Mouse (Mus musculus) limb, embryonic 14.5 days (tissue): ENCODE measurements around the gene Fam47e. TPM values are rescaled to one million over a fixed set of nuclear protein-coding genes. Genes with fewer than 3 reads are reported as not detected.

ENCODE experiments used
- ATAC-seq: fragments of 200-750 bp; cut with Nextera tagmentation; 2 replicates; pipeline ENCODE4 v1.8.0; 2017; ENCODE audit warnings: low read depth, moderate number of reproducible peaks, moderate TSS enrichment; ENCODE audit not compliant: low FRiP score
- DNase-seq: peaks from one replicate; pipeline ENCODE4 v3.0.0-alpha.2; 2015; ENCODE audit warnings: low spot score
- H3K27ac ChIP-seq: fragments of 300-500 bp; sonication (generic); replicated peaks from 2 replicates; pipeline ENCODE4 v1.5.1; 2014; ENCODE audit warnings: low read depth, mild to moderate bottlenecking, low read length, moderate library complexity, mixed read lengths
- H3K27me3 ChIP-seq: fragments of 300-500 bp; sonication (generic); 2 replicates; pipeline ENCODE4 v1.6.1; 2014; ENCODE audit warnings: low read length, mixed read lengths; ENCODE audit not compliant: control insufficient read depth, insufficient read depth
- H3K36me3 ChIP-seq: fragments of 300-500 bp; sonication (generic); 2 replicates; pipeline ENCODE4 v1.6.1; 2014; ENCODE audit warnings: mild to moderate bottlenecking, low read length, moderate library complexity, mixed read lengths; ENCODE audit not compliant: control insufficient read depth, insufficient read depth
- H3K4me1 ChIP-seq: fragments of 300-500 bp; sonication (generic); 2 replicates; pipeline ENCODE4 v1.6.1; 2014; ENCODE audit warnings: antibody characterized with exemption, low read length, mixed read lengths; ENCODE audit not compliant: control insufficient read depth, insufficient read depth
- H3K4me2 ChIP-seq: fragments of 300-500 bp; sonication (generic); replicated peaks from 2 replicates; pipeline ENCODE4 v1.6.1; 2014; ENCODE audit warnings: low read depth, mild to moderate bottlenecking, low read length, moderate library complexity; ENCODE audit not compliant: severe bottlenecking
- H3K4me3 ChIP-seq: fragments of 300-500 bp; sonication (generic); replicated peaks from 2 replicates; pipeline ENCODE4 v1.5.1; 2014; ENCODE audit warnings: low read length
- H3K9ac ChIP-seq: fragments of 300-500 bp; sonication (generic); 2 replicates; pipeline ENCODE4 v1.6.1; 2014; ENCODE audit warnings: mild to moderate bottlenecking, low read depth, low read length, moderate library complexity; ENCODE audit not compliant: severe bottlenecking
- H3K9me3 ChIP-seq: fragments of 300-500 bp; sonication (generic); 2 replicates; pipeline ENCODE4 v1.6.1; 2016; ENCODE audit warnings: low read length; ENCODE audit not compliant: control insufficient read depth
- POLR2A ChIP-seq: fragments of 200-500 bp; IDR thresholded peaks from 2 replicates; pipeline ENCODE4 v1.8.0; 2012; ENCODE audit warnings: inconsistent platforms, mild to moderate bottlenecking, moderate library complexity, borderline replicate concordance; ENCODE audit not compliant: insufficient read depth, insufficient read length; ENCODE audit errors: extremely low read depth
- WGBS: fragments of 180-500 bp; shearing (Covaris S2); extraction: QIAGEN DNeasy Blood & Tissue Kit; methylation state at CpG from one replicate; pipeline ENCODE4 v1.1.7; 2014; 5-methylcytosine and 5-hydroxymethylcytosine counted together
- polyA plus RNA-seq, 2 experiments: library from polyadenylated mRNA; depleted of rRNA in 1 of 2; stranded (reverse) in 1 of 2; unstranded in 1 of 2; fragments of >200 nt; fragmentation: Nextera tagmentation in 1 of 2; extraction: Ambion mirVana in 1 of 2; gene quantifications; 2 replicates each; pipeline versions ENCODE4 v1.2.1 to v1.2.3; 2012 to 2014

Fam47e gene
- polyA plus RNA-seq, 2 experiments = 0.09 TPM; not detected in 1

DNA sequence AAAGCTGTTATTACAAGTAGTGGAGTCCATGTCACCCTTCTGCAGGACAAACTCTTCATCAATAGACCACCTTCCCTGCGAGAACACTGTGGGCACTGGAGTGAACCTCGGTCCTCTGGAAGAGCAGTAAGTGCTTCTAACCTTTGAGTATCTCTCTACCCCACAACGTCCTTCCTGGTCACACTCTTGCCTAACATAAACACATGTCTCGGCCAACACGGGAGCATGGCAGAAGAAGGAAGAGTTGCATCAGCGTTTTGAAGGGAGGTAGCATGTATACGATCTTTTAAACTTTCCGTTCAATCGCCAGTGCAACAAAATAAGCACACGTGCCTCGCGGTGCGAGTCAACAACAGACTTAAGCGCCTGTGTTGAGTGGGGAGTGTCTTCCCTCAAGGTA lies 24.7 kb downstream of the Fam47e start:
- H3K27me3 ChIP-seq = no peaks in the 10 kb centered on the region
- DNase-seq (no peak), ATAC-seq (no peak)
- no peaks in the 10 kb centered on the region for H3K36me3 ChIP-seq
- H3K27ac ChIP-seq = no peak overlapping the region
- no peaks in the 10 kb centered on the region for H3K4me1 ChIP-seq
- no peak for TF ChIP-seq POLR2A
- H3K9me3 ChIP-seq = no peaks in the 10 kb centered on the region
- H3K4me3 ChIP-seq = no peak overlapping the region
- no peak overlapping the region for H3K4me2 ChIP-seq
- 85% methylated on average over 14 of the region's 14 CpGs for WGBS
- no peak overlapping the region for H3K9ac ChIP-seq

DNA sequence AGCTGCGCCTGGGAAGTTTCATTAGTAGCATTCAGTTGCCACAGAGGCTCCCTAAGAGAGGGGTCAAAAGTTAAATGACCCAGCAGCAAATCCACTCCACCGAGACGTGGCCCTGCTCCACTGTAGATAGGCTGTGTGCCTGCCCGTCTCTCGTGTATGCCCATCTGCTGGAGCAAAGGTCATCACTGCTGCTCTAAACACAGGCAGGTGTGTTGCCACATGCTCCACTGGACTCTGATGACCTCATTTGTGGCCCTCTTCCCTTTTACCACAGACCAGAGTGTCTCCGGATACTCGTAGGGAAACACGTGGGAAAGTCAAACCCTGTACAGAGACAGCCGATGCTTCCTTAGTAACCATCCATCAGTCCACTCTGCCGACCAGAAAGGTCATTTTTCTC lies 31.1 kb downstream of the Fam47e start:
- no peak overlapping the region for H3K4me3 ChIP-seq
- H3K9ac ChIP-seq = no peak overlapping the region
- H3K36me3 ChIP-seq = no peaks in the 10 kb centered on the region
- ATAC-seq = no peak
- no peak overlapping the region for H3K27ac ChIP-seq
- no peaks in the 10 kb centered on the region for H3K27me3 ChIP-seq
- no peak for TF ChIP-seq POLR2A
- H3K4me1 ChIP-seq = no peaks in the 10 kb centered on the region
- no peaks in the 10 kb centered on the region for H3K9me3 ChIP-seq
- 51% methylated on average over 10 of the region's 10 CpGs for WGBS
- H3K4me2 ChIP-seq = no peak overlapping the region
- DNase-seq = no peak

DNA sequence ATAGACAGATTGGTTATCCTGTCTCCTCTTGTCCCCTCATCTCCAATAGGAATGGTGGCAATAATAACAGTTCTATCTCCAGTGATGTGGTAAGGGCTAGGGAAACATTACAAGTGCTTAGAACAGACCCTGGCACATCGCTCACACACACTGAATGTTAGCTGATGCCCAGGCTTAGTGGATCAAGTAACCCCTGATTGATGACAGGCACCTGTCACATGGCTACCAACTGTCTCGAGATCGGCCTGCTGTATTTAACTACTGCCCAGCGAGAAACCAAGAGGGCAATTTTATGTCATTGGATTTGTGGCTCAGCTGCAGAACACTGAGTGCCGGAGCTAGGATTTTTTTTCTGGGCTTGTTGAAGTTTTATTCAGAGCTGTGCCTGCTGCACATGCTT lies 40.2 kb downstream of the Fam47e start:
- Histone ChIP-seq H3K4me2 (no peak overlapping the region), H3K27ac (no peak overlapping the region), H3K4me3 (no peak overlapping the region), H3K4me1 (no peaks in the 10 kb centered on the region), H3K9me3 (no peaks in the 10 kb centered on the region), H3K36me3 (no peaks in the 10 kb centered on the region), H3K27me3 (no peaks in the 10 kb centered on the region), H3K9ac (no peak overlapping the region)
- ATAC-seq (no peak; the same call in 1 of the 2 replicates), DNase-seq (no peak)
- TF ChIP-seq POLR2A = no peak
- WGBS = 68% methylated on average over 5 of the region's 5 CpGs

DNA sequence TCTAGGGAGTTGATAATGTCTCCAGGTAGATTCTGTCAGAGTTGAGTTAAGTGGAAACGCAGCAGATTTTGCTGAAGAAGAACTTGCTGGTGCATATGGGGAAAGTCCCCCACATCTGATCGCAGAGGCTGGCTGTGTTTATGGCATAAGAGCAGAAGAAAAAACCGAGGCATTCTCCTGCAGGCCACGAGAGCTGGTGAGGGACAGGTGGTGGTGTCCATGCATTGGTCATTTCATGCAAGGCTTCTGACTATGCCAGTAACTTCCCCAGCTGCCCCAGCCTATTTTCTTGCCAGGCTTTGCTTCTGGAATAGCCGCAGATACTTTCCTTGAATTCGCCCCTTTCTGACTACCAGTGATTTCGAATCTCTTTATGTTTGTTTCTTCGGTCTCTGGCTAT lies 42.0 kb downstream of the Fam47e start:
- H3K27me3 ChIP-seq = no peaks in the 10 kb centered on the region
- WGBS = 85% methylated on average over 8 of the region's 8 CpGs
- no peak overlapping the region for H3K27ac ChIP-seq
- ATAC-seq (no peak), DNase-seq (no peak)
- H3K4me3 ChIP-seq = no peak overlapping the region
- H3K4me2 ChIP-seq = no peak overlapping the region
- no peaks in the 10 kb centered on the region for H3K4me1 ChIP-seq
- H3K9ac ChIP-seq = no peak overlapping the region
- no peaks in the 10 kb centered on the region for H3K36me3 ChIP-seq
- no peak for TF ChIP-seq POLR2A
- H3K9me3 ChIP-seq = no peaks in the 10 kb centered on the region

DNA sequence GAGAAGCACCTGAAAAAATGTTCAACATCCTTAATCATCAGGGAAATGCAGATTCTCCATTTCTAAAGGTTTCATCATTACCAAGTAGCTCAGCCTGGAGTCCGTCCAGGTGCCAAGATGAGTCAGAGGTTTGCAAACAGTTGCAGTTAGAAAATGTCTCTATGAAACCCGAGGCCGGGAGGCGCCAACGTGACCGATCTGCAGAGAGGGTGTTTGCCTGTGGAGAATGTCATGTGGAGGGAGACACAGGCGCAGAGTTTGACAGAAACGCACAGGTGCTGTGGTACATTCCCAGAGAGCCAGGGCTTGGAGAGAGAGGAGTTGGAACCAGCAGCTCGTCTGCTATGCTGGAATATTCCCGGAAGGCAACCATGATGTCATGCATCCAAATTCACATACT lies 44.2 kb downstream of the Fam47e start:
- ATAC-seq = 0 out of 2 replicates have a peak, but pooled peaks have one; percentile 41

More for the DNA sequence above, 44.2 kb downstream of the Fam47e start:
- no peaks in the 10 kb centered on the region for H3K27me3 ChIP-seq
- no peak overlapping the region for H3K4me2 ChIP-seq
- no peak overlapping the region for H3K9ac ChIP-seq
- 67% methylated on average over 10 of the region's 10 CpGs for WGBS
- DNase-seq = peak; percentile 62
- H3K27ac ChIP-seq = no peak overlapping the region
- H3K9me3 ChIP-seq = no peaks in the 10 kb centered on the region
- H3K36me3 ChIP-seq = no peaks in the 10 kb centered on the region
- peaks cover 3% of the 10 kb centered on the region; the same call in 1 of the 2 replicates for H3K4me1 ChIP-seq
- H3K4me3 ChIP-seq = no peak overlapping the region
- no peak for TF ChIP-seq POLR2A
